Mouse (Mus musculus): Measurements from ENCODE around the gene Ntrk1. TPM values are rescaled to one million over a fixed set of nuclear protein-coding genes. Genes with fewer than 3 reads are reported as not detected.
A peak's percentile ranks its signal among the peaks of the same experiment; 100 is the strongest.

The Ntrk1 gene
- polyA plus RNA-seq, 1 experiment from 2014 or later, result 16.2 TPM

DNA sequence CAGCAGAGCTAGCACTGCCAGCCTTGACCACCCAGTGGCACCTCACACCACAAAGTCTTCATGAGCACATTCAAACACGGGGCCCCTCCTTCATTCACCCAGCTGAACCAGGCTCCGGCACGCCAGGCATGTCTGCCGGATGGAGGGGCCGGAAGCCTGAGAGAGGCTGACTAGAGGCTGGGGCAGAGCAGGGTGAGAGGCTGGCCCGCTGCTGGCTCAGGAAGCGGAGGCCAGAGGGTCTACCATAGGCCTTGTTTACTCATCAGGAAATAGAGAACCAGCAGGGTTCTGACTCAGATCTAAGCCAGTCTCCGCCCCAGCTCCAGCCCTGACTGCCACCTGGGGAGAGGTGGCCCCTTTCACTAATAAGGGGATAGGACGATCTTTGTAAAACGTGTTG lies 29.9 kb downstream of the Ntrk1 start:
- Histone ChIP-seq H3K9ac (ENCODE audit: low read depth, low read length) (no peak overlapping the region), H3K4me2 (ENCODE audit: low read depth, low read length) (peak overlapping the region; percentile 41), H3K36me3 (ENCODE audit: control insufficient read depth, insufficient read depth, low read length) (no peaks in the 10 kb centered on the region), H3K4me1 (ENCODE audit: control insufficient read depth, insufficient read depth, low read length) (peaks cover 55% of the 10 kb centered on the region), H3K27me3 (replicated peaks; ENCODE audit: control insufficient read depth, insufficient read depth, low read length) (no peaks in the 10 kb centered on the region), H3K9me3 (ENCODE audit: control insufficient read depth, low read length) (no peaks in the 10 kb centered on the region), H3K27ac (replicated peaks; ENCODE audit: low read depth, low read length) (peak overlapping the region; percentile 87), H3K4me3 (ENCODE audit: low read depth, low read length) (no peak overlapping the region)
- DNase-seq (ENCODE audit: low spot score), result no peak
- peak; percentile 3; the same call in 1 of the 2 replicates for ATAC-seq (ENCODE audit: low read depth)
- WGBS, result 18% methylated on average over 10 of the region's 10 CpGs

DNA sequence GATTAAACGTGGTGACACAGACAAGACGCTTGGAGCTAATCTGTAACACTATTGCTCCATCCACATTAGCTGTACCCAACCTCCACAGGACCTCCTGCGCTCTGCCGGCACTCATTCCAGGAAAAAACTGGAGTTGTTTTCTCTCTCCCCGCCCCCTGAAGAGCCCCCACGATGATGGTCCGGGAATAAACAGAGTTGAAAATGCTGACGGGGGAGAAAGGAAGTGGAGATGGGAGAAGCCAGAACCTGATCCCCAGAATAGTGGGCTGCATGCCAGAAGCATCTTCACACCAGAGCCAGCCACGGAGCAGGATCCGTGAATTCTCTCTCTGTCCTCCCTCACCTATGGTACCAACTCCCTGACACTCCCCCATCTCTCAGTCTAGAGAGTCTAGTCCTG lies 30.5 kb downstream of the Ntrk1 start:
- H3K4me1 ChIP-seq (ENCODE audit: control insufficient read depth, insufficient read depth, low read length), result peaks cover 55% of the 10 kb centered on the region
- no peaks in the 10 kb centered on the region for H3K9me3 ChIP-seq (ENCODE audit: control insufficient read depth, low read length)
- peak; percentile 19 for ATAC-seq (ENCODE audit: low read depth)
- peak overlapping the region; percentile 41 for H3K4me2 ChIP-seq (ENCODE audit: low read depth, low read length)
- 18% methylated on average over 10 of the region's 10 CpGs for WGBS
- H3K27me3 ChIP-seq (replicated peaks; ENCODE audit: control insufficient read depth, insufficient read depth, low read length), result no peaks in the 10 kb centered on the region
- no peak overlapping the region for H3K9ac ChIP-seq (ENCODE audit: low read depth, low read length)
- peak; percentile 82 for DNase-seq (ENCODE audit: low spot score)
- H3K4me3 ChIP-seq (ENCODE audit: low read depth, low read length), result no peak overlapping the region
- H3K27ac ChIP-seq (replicated peaks; ENCODE audit: low read depth, low read length), result peak overlapping the region; percentile 87
- H3K36me3 ChIP-seq (ENCODE audit: control insufficient read depth, insufficient read depth, low read length), result no peaks in the 10 kb centered on the region

DNA sequence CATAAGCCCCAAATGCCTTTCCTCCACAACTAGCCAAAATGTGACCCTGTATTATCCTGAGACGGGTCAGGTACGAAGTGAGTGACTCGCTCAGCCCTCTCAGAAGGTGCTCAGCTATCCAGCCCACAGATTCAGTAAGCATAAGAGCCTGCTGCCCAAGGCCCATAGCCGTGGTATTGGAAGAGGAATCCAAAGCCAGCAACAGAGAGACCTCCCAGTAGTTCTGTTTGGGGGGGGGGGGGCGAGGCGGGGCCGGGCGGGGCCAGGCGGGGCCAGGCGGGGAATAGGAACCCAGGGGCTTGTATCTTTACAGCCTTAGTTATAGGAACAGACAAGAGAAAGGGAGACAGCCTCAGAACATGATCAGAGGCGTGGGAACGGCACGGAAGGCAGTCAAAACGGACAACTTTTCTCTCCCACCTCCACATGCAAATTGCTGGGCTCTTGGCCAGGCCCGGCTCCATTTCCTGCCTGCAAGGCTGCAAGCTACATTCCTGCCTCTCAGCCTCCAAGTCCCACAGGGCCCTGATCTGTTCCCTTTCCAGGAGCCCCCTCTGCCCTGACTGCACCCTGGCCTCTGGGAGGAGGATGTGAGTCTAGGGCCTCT lies 31.2 kb downstream of the Ntrk1 start:
- Histone ChIP-seq H3K9ac (ENCODE audit: low read depth, low read length) (0 out of 2 replicates have a peak overlapping the region, but pooled peaks have one; percentile 20), H3K9me3 (ENCODE audit: control insufficient read depth, low read length) (no peaks in the 10 kb centered on the region), H3K27me3 (replicated peaks; ENCODE audit: control insufficient read depth, insufficient read depth, low read length) (no peaks in the 10 kb centered on the region), H3K36me3 (ENCODE audit: control insufficient read depth, insufficient read depth, low read length) (no peaks in the 10 kb centered on the region), H3K27ac (replicated peaks; ENCODE audit: low read depth, low read length) (peak overlapping the region; percentile 87), H3K4me2 (ENCODE audit: low read depth, low read length) (peak overlapping the region; percentile 41), H3K4me3 (ENCODE audit: low read depth, low read length) (peak overlapping the region; percentile 4; the same call in 1 of the 2 replicates), H3K4me1 (ENCODE audit: control insufficient read depth, insufficient read depth, low read length) (peaks cover 55% of the 10 kb centered on the region)
- DNase-seq (ENCODE audit: low spot score) (peak; percentile 95), ATAC-seq (ENCODE audit: low read depth) (peak; percentile 78)
- WGBS, result 12% methylated on average over 13 of the region's 15 CpGs

DNA sequence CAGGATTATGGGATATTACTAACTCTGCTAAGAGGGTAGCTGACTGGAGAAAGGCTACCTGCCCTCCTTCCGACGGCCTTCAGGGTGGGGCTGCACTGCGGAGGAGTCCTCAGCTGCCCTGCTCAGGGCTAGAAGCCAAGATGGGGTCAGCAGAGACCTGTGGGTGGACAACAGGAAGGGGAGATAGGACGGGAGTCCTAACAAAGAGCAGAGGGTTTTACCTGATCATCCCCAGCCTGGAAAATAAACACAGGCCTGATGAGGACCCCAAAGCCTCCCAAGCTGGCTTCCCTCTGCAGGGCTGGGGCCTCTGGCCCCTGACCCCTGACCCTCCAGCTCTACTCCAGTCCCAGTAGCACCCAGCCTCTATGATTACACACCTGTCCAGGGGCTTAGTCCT lies 31.8 kb downstream of the Ntrk1 start:
- no peak for ATAC-seq (ENCODE audit: low read depth)

DNA sequence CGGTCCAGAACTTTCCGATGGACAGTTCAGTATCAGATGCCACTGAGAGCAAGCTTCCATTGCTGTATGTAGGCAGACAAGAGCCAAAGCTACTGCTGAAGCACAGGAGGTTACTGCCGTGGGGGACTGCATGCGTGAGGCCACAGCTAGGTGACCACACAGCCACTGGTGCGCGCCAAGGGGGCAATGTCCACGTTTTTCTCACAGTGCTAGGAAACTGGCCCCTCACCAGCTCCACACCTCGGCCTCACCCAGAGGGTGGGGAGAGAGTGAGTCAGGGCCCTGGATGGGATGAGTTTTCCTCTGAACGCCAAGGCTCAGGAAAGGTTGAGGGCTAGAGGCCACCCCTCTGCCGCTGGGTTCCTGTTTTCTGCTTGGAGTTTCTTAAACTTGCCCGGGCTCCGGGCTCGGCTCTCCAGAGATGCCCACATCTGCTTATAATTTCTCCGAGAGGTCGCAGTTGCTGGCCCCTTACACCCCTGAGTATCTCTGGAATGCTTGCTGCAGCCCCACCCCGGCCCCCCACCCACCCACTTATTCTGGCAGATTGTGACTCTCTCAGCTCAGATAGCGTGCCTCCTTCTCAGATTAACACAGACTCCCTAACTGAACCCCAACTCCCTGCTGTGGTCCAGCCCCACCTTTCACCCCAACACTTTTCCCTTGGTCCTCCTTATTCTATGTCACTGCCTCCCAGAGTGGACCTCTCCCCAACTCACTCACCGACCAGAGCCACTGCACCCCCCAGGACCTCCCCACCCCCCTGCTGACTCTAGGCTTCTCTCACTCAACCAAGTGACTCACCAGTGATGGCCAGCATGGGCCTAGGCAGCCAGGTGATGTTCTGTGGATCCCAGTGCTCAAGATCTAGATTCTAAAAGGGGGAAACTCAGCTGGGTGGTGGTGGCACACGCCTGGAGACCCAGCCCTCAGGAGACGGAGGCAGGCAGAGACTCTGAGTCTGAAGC lies 33.3 kb downstream of the Ntrk1 start:
- H3K4me1 ChIP-seq (ENCODE audit: control insufficient read depth, insufficient read depth, low read length), result peaks cover 42% of the 10 kb centered on the region
- WGBS, result 44% methylated on average over 19 of the region's 20 CpGs
- H3K4me3 ChIP-seq (ENCODE audit: low read depth, low read length), result no peak overlapping the region
- H3K9me3 ChIP-seq (ENCODE audit: control insufficient read depth, low read length), result no peaks in the 10 kb centered on the region
- 0 out of 2 replicates have a peak, but pooled peaks cover 2% of the 10 kb centered on the region for H3K27me3 ChIP-seq (replicated peaks; ENCODE audit: control insufficient read depth, insufficient read depth, low read length)
- peak overlapping the region; percentile 34; the same call in 1 of the 2 replicates for H3K9ac ChIP-seq (ENCODE audit: low read depth, low read length)
- DNase-seq (ENCODE audit: low spot score) (no peak), ATAC-seq (ENCODE audit: low read depth) (no peak)
- H3K4me2 ChIP-seq (ENCODE audit: low read depth, low read length), result peak overlapping the region; percentile 18
- H3K36me3 ChIP-seq (ENCODE audit: control insufficient read depth, insufficient read depth, low read length), result no peaks in the 10 kb centered on the region
- H3K27ac ChIP-seq (replicated peaks; ENCODE audit: low read depth, low read length), result peak overlapping the region; percentile 75

More for the DNA sequence above, 31.8 kb downstream of the Ntrk1 start:
- Histone ChIP-seq H3K9me3 (ENCODE audit: control insufficient read depth, low read length) (no peaks in the 10 kb centered on the region), H3K27ac (replicated peaks; ENCODE audit: low read depth, low read length) (peak overlapping the region; percentile 87), H3K9ac (ENCODE audit: low read depth, low read length) (0 out of 2 replicates have a peak overlapping the region, but pooled peaks have one; percentile 20), H3K4me1 (ENCODE audit: control insufficient read depth, insufficient read depth, low read length) (peaks cover 55% of the 10 kb centered on the region), H3K4me2 (ENCODE audit: low read depth, low read length) (peak overlapping the region; percentile 41), H3K4me3 (ENCODE audit: low read depth, low read length) (no peak overlapping the region), H3K36me3 (ENCODE audit: control insufficient read depth, insufficient read depth, low read length) (no peaks in the 10 kb centered on the region), H3K27me3 (replicated peaks; ENCODE audit: control insufficient read depth, insufficient read depth, low read length) (no peaks in the 10 kb centered on the region)
- no peak for DNase-seq (ENCODE audit: low spot score)
- WGBS, result 40% methylated on average over 4 of the region's 4 CpGs

DNA sequence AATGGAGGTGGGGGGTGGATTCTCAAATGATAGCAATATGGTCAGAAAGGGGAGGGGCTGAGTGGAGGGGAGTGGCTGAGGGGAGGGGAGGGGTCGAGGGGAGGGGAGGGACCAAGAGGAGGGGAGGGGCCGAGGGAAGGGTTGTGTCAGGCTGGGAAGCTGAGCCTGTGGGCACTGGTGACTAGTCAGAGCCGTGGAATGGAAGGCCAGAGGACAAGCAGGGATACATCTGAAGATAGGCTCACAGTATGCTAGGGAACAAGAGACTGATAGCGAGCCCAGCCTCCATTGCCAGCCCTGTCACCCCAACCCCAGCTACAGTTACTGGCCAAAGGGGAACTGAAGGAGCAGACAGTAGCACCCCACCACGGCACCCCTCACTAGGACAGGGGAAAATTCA lies 36.3 kb downstream of the Ntrk1 start:
- no peak overlapping the region for H3K4me3 ChIP-seq (ENCODE audit: low read depth, low read length)
- DNase-seq (ENCODE audit: low spot score) (no peak), ATAC-seq (ENCODE audit: low read depth) (no peak)
- no peaks in the 10 kb centered on the region for H3K9me3 ChIP-seq (ENCODE audit: control insufficient read depth, low read length)
- H3K4me2 ChIP-seq (ENCODE audit: low read depth, low read length), result no peak overlapping the region
- 0 out of 2 replicates have a peak, but pooled peaks cover 2% of the 10 kb centered on the region for H3K27me3 ChIP-seq (replicated peaks; ENCODE audit: control insufficient read depth, insufficient read depth, low read length)
- H3K27ac ChIP-seq (replicated peaks; ENCODE audit: low read depth, low read length), result no peak overlapping the region
- H3K4me1 ChIP-seq (ENCODE audit: control insufficient read depth, insufficient read depth, low read length), result peaks cover 31% of the 10 kb centered on the region
- no peak overlapping the region for H3K9ac ChIP-seq (ENCODE audit: low read depth, low read length)
- 46% methylated on average over 4 of the region's 5 CpGs for WGBS
- H3K36me3 ChIP-seq (ENCODE audit: control insufficient read depth, insufficient read depth, low read length), result peaks cover 11% of the 10 kb centered on the region; the same call in 1 of the 2 replicates

DNA sequence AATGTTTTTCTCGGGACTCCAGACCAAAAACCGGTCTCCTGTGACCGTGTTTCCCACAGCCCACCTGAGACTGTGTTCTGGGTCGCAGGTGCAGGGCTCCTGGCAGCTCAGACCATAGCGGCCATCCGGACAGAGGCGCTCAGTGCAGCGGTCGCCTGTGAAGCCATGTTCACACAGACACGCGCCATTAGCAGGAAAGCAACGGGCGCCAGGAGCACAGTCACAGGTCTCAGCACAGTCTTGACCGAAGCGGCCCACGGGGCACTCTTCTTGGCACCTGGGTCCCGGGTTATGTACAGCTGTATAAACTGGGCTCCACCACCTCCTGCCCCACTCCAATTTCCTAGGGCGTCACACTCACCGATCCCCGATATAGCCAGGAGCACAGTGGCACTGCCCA lies 38.5 kb downstream of the Ntrk1 start:
- 0 out of 2 replicates have a peak overlapping the region, but pooled peaks have one; percentile 22 for H3K4me3 ChIP-seq (ENCODE audit: low read depth, low read length)
- peaks cover 10% of the 10 kb centered on the region for H3K4me1 ChIP-seq (ENCODE audit: control insufficient read depth, insufficient read depth, low read length)
- H3K4me2 ChIP-seq (ENCODE audit: low read depth, low read length), result peak overlapping the region; percentile 51
- no peak; the same call in 1 of the 2 replicates for ATAC-seq (ENCODE audit: low read depth)
- H3K9ac ChIP-seq (ENCODE audit: low read depth, low read length), result peak overlapping the region; percentile 45; the same call in 1 of the 2 replicates
- H3K9me3 ChIP-seq (ENCODE audit: control insufficient read depth, low read length), result no peaks in the 10 kb centered on the region
- peaks cover 15% of the 10 kb centered on the region; the same call in 1 of the 2 replicates for H3K36me3 ChIP-seq (ENCODE audit: control insufficient read depth, insufficient read depth, low read length)
- no peak overlapping the region for H3K27ac ChIP-seq (replicated peaks; ENCODE audit: low read depth, low read length)
- H3K27me3 ChIP-seq (replicated peaks; ENCODE audit: control insufficient read depth, insufficient read depth, low read length), result 0 out of 2 replicates have a peak, but pooled peaks cover 2% of the 10 kb centered on the region
- DNase-seq (ENCODE audit: low spot score), result no peak
- WGBS, result 52% methylated on average over 20 of the region's 20 CpGs

DNA sequence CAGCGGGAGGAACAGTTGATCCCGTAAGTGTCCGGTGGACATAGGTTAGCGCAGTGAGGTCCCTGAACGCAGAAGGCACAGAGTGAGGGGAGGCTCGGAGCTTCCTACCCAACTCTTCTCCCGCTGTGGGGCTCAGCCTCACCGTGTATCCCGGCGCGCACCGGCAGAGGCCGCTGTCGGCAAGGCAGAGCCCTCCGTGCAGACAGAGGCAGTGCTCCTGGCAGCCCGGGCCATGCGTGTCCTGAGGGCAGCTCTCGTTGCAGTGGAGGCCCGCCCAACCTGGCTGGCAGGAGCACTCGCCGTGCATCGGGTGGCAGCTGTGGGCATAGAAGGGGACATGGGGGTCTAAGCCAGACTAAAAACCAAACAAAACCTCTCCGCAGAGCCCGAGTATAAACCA lies 39.0 kb downstream of the Ntrk1 start:
- H3K9me3 ChIP-seq (ENCODE audit: control insufficient read depth, low read length), result no peaks in the 10 kb centered on the region
- 3% methylated on average over 20 of the region's 24 CpGs for WGBS
- H3K9ac ChIP-seq (ENCODE audit: low read depth, low read length), result peak overlapping the region; percentile 45; the same call in 1 of the 2 replicates
- H3K27ac ChIP-seq (replicated peaks; ENCODE audit: low read depth, low read length), result no peak overlapping the region
- ATAC-seq (ENCODE audit: low read depth) (peak; percentile 96), DNase-seq (ENCODE audit: low spot score) (peak; percentile 86)
- peaks cover 6% of the 10 kb centered on the region; the same call in 1 of the 2 replicates for H3K4me1 ChIP-seq (ENCODE audit: control insufficient read depth, insufficient read depth, low read length)
- 0 out of 2 replicates have a peak, but pooled peaks cover 2% of the 10 kb centered on the region for H3K27me3 ChIP-seq (replicated peaks; ENCODE audit: control insufficient read depth, insufficient read depth, low read length)
- H3K4me2 ChIP-seq (ENCODE audit: low read depth, low read length), result peak overlapping the region; percentile 51
- H3K4me3 ChIP-seq (ENCODE audit: low read depth, low read length), result peak overlapping the region; percentile 22
- peaks cover 15% of the 10 kb centered on the region; the same call in 1 of the 2 replicates for H3K36me3 ChIP-seq (ENCODE audit: control insufficient read depth, insufficient read depth, low read length)

Measured in embryonic facial prominence, embryonic 14.5 days (tissue).